Mouse (Mus musculus): ENCODE measurements around the gene Epb41l1.

- TF ChIP-seq GATA1 (IDR thresholded peaks at IDR 0.05; ENCODE audit: borderline replicate concordance, low read length) (no peak), FLI1 (IDR thresholded peaks at IDR 0.05; ENCODE audit: low read length) (no peak)
Observed at GRCm38 (mm10) chr2:156561808-156562207, 141.1 kb downstream of the Epb41l1 start.

Data from megakaryocyte, embryonic 14.5 days (primary cell).